Mouse (Mus musculus) CD4-positive, CD25-positive, alpha-beta regulatory T cell, adult 4 months (primary cell): Measurements from ENCODE around the gene Sec61a1. TPM values are rescaled to one million over a fixed set of nuclear protein-coding genes. Genes with fewer than 3 reads are reported as not detected.

Experiments
- polyA plus RNA-seq, 2 experiments: library from polyadenylated mRNA; unstranded; fragments of 100-300 nt; shearing (Covaris generic); gene quantifications; one replicate each; pipeline ENCODE4 v1.2.1; 2017

The Sec61a1 gene
- polyA plus RNA-seq, 2 experiments from 2014 or later, result 183 to 268 TPM

Other genes starting within 250 kb of the Sec61a1 start
- gene Eefsec, start 72.4 kb downstream of the Sec61a1 start, polyA plus RNA-seq, result 10 to 100 TPM; 30.4 to 42.0 TPM
- gene Ruvbl1, start 53.5 kb downstream of the Sec61a1 start, polyA plus RNA-seq, result 10 to 100 TPM; 62.1 to 85.0 TPM
- gene Kbtbd12, start 119.0 kb upstream of the Sec61a1 start, polyA plus RNA-seq, result not detected
- under 1 TPM in 1 of 2 experiments, not detected in 1; 0.27 TPM for gene Mgll, start 205.5 kb upstream of the Sec61a1 start, polyA plus RNA-seq